Comparison of ENCODE assay signal across 22 mouse cellular contexts in the genomic region with DNA sequence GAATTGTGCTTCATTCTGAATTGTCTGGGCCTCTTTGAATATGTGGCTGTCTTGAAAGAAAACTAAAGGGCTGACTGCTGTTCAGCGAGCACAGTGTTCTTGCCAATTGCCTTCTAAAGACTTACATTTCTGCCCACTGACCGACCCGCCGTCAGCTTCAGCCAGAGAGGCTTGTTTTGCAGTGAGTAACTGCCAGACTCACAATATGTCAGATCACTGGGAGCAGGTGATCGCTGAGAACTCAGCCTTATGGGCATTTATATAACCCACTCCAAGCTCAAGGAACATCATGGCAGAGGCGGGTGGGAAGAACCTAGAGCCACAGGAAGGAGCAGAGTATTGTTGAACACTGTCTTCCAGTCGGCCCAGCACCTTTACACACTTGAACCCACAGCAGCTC. TPM values are rescaled to one million over a fixed set of nuclear protein-coding genes. Genes with fewer than 3 reads are reported as not detected.
A peak's percentile ranks its signal among the peaks of the same experiment; 100 is the strongest.
DNase-seq lines count a peak whose midpoint lies in the region; ATAC-seq and TF ChIP-seq lines count a peak whose summit lies in the region.
"Had no signal": no experiment of that assay in that cellular context is flagged by ENCODE, and none has a peak within 500 bp of the region (broad histone marks: within the 10 kb centered on the region; RNA-seq: fewer than 3 reads in every experiment).

No protein-coding gene starts in this region.

- ATAC-seq in frontal cortex, adult (ENCODE audit: low TSS enrichment), result peak; percentile 22
- ATAC-seq: forebrain, embryonic 14.5 days had no signal

- WGBS in lung, adult 2 months, result 85% methylated on average over 7 of the region's 7 CpGs

- H3K4me1 ChIP-seq in lung, adult 2 months (ENCODE audit: control insufficient read depth, insufficient read depth, low read length), result no peaks in the 10 kb centered on the region
- H3K4me1 ChIP-seq: embryonic facial prominence, embryonic 12.5 days; hindbrain, embryonic 12.5 days; midbrain, embryonic 12.5 days; stomach, embryonic 15.5 days had no signal

- TF ChIP-seq POLR2A in lung, adult 2 months (IDR thresholded peaks at IDR 0.05; ENCODE audit: borderline replicate concordance, extremely low read depth, low read depth, low read length), result no peak

- H3K4me3 ChIP-seq in lung, adult 2 months (replicated peaks; ENCODE audit: extremely low read depth, low read depth, low read length), result no peak overlapping the region
- H3K4me3 ChIP-seq: embryonic facial prominence, embryonic 12.5 days; gastrocnemius, adult 2 months; hindbrain, embryonic 12.5 days; liver, embryonic 15.5 days; midbrain, embryonic 12.5 days; stomach, embryonic 15.5 days had no signal

- no peak for DNase-seq in frontal cortex, postnatal 10 days (ENCODE audit: low spot score in 2 of 2)
- peak; percentile 54 to 73 for DNase-seq in left cerebral cortex, adult 18-20 months (ENCODE audit: low spot score in 2 of 2)
- DNase-seq in left cerebral cortex, adult 11 months (ENCODE audit: low spot score), result no peak
- DNase-seq in brain, adult 2 months (ENCODE audit: low read depth, low spot score), result peak; percentile 91
- DNase-seq in cerebellum, postnatal 25 days, result peak; percentile 32 to 34
- no peak for DNase-seq in lung, adult 2 months
- DNase-seq: gastrocnemius, adult 2 months; heart, postnatal 10 days; kidney, adult 18-20 months; kidney, postnatal 10 days; lung, postnatal 10 days; retina, postnatal 1 day; thymus, adult 2 months had no signal

- no peak for TF ChIP-seq CTCF in lung, adult 2 months (IDR thresholded peaks at IDR 0.05; ENCODE audit: insufficient read depth, low read length)

RNA-seq across cellular contexts. Expression of a gene that starts 8.8 kb away (rescaled TPM):
- 10 to 100 TPM; 25.4 to 25.9 TPM for total RNA-seq in left cerebral cortex, adult 18-20 months (2021)
- 4.4 and 5.5 TPM in 2 replicates for polyA plus RNA-seq in lung, adult 2 months (2012; rRNA removed)
- total RNA-seq: CH12.LX; monocyte, adult 5-6 weeks had no signal

RNA-seq across cellular contexts. Expression of a gene that starts 14.3 kb away (rescaled TPM):
- total RNA-seq in left cerebral cortex, adult 18-20 months (2021), result 10 to 100 TPM; 49.4 to 58.5 TPM
- polyA plus RNA-seq in lung, adult 2 months (2012; rRNA removed), result 6.9 and 9.3 TPM in 2 replicates

RNA-seq across cellular contexts. Expression of a gene that starts 52.0 kb away (rescaled TPM):
- 10 to 100 TPM; 35.7 to 41.1 TPM for total RNA-seq in left cerebral cortex, adult 18-20 months (2021)
- polyA plus RNA-seq in lung, adult 2 months (2012; rRNA removed), result 13.6 and 20.5 TPM in 2 replicates

RNA-seq across cellular contexts. Expression of a gene that starts 58.6 kb away (rescaled TPM):
- 10 to 100 TPM; 18.1 to 20.9 TPM for total RNA-seq in left cerebral cortex, adult 18-20 months (2021)
- 22.3 and 37.2 TPM in 2 replicates for polyA plus RNA-seq in lung, adult 2 months (2012; rRNA removed)

Comparison
In these comparisons a context has a peak if more than half of its experiments do, and no peak if none do; other contexts are left out.
1. DNase-seq: peak in left cerebral cortex, adult 18-20 months (2 of 2), brain, adult 2 months (single experiment) and cerebellum, postnatal 25 days (2 of 2); none in frontal cortex, postnatal 10 days (0 of 2), left cerebral cortex, adult 11 months (single experiment) and lung, adult 2 months (single experiment).